Mouse (Mus musculus) layer of hippocampus, postnatal 36 days (tissue): Measurements from ENCODE around the gene B3galnt1. TPM values are rescaled to one million over a fixed set of nuclear protein-coding genes. Genes with fewer than 3 reads are reported as not detected.
"Not testable (repeated sequence)": the region's sequence is repeated elsewhere in the genome, so short reads cannot be mapped to it uniquely, and the experiment has no call there.

Source experiments
- DNase-seq, 2 experiments: peaks; one replicate each; pipeline ENCODE4 v3.0.0; 2022
- total RNA-seq, 2 experiments: library from RNA; stranded (reverse); gene quantifications; 2 replicates each; pipeline ENCODE4 v1.2.3; 2021

The B3galnt1 gene
- total RNA-seq = 10 to 100 TPM; 42.2 to 43.1 TPM

DNA sequence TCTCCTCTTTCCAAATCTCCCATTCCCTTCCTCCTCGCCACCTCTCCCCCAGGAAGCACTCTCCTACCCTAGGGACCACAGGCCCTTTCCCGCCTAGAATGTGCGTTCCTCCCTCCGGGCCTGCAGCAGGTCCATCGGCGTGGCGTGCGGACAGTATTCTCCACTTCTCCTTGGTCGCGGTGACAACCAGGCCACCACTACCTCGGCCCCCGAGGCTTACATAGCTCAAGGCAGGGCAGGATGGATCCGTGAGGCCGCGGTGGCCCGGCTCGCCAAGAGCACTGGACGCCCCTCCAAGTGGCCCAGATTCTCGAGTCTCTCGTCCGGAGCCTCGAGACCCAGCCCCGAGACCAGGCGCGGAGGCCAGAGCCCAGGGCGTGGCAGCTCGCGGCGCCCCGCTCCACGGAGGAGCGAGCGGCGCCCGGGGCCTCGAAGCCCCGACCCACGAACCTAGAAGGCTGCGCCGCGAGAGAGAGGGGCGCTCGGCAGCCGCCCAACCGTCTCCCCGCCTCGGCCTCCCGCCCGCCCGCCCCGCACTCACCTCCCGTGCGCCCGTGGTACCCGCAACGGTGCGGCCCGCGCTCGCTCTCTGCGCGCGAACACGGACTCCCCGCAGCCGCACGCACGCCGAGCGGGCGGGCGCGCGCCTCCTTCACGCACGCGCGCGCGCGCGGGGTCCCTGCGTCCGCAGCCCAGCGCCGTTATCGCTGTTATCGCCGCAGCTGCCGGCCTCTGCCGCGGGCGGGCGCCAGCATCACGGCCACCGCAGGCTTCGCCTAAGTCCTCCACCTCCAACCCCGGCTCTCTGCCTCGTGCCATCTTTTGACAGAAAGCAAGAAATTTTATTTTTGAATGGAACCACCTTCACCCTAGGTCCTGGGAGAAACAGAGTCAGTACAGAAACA lies at the start of gene B3galnt1:
B3galnt1 (minus strand) TSS at position 700 of the 905 bp plus-strand sequence.
- DNase-seq = peak; percentile 60 to 63

DNA sequence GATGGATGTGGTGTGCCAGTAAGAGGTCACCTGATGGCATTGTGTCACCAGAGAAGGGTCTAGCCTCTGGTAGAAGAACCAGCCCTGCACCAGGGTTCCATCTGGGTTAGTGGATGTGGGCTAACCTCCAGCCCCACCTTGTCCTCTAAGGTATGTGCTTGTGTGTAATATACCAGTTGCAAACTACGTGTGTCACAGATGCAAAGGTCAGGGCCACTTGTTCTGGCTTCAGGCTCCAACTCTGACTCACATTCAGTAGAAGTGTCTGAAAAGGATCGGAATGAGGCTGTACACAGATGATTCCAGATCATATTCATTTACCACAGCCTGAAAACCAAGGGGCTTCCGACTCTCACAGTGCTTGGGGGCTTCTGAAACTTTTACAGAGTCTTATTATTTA lies 35.8 kb upstream of the B3galnt1 start:
- no peak for DNase-seq

DNA sequence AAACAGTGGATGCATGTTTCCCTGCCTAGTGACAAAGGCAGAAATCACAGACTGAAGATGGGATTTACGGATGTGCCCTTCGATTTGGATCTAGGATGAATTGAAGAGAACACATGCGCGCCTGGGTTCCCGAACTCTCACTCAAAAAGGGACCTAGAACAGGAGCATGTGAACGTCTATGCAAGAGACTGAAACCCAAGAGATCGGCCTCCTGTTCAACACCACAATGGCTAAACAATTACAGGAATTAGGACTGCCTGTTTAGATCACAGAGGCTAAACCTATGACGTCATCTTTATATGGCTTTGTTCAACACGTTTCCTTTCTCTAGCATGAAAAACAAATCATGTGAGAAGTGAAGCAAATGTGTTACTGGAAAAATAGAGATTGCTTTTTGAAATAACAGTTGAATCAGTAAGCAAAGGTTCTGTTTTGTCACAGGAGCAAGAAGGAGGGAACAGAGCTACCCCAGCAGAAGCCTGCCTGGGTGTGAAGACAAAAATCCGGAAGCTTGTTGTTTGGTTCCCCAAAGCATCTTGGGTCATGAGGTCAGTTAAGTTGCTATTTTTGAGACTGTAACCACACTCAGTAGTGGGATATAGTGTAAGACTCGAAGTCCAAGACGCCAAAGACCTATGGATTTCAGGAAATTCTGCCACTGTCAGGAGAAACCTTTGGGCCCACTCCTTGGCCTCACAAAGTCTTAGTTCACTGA lies 35.1 kb upstream of the B3galnt1 start:
- DNase-seq = no peak

DNA sequence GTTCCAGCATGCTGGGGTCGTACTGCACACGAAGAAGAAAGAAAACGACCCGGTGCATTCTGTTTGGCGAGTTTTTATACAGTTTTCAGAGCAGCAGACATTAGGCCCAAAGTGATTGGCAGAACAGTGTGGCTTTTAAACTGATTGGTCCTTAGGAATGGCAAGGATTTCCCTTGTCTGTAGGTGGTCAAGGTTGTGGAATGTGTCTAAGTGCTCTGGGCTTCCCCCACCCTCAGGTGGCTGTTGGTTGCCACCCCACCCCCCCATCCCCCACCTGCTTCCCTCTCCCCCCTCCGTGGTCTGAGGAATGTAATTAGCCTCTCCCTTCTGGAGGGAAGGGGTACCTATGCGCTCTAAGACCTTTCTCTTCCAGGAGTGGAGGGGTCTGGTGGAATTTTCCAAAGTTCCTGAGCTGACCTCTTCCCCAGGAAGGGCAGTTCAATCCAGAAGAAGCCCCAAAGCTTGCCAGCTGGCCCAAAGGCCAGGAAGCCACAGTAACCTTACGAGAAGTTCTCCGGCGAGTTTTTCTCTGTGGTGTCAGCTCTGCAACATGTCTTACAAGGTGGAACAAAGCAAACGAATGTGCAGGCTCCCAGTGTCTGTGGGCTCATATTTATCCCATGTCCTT lies 28.3 kb upstream of the B3galnt1 start:
- DNase-seq = no peak

DNA sequence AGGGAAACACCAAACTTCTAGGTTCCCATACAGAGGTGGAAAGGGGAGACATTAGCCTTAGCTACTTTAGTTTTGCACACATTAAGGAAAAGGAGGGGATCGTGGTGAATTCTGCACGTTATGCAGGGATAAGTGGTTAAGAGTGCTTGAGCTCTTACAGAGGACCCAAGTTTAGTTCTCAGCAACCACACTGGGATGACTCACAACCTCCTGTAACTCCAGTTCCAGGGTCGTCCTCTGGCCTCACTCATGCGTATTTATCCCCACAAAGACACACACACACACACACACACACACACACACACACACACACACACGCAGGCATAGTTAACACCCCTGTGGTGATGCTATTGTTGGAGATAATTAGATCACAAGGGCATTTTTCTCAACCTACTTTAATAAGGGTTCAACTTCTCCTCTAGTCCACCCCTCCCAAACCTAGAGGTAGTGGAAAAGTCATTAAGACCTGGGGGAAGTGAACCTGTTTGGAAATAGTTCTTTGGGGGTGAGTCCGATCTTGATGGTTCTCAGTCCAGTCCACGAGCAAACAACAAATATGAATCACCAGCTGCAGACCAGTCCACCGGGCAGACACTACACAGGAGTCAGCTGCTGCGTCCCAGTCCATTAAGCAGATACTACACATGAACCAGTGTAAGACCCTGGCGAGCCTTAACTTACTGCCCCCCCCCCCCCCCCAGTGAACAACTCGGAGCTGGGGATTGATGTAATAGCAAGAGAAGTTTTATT lies 27.6 kb upstream of the B3galnt1 start:
- no peak for DNase-seq

DNA sequence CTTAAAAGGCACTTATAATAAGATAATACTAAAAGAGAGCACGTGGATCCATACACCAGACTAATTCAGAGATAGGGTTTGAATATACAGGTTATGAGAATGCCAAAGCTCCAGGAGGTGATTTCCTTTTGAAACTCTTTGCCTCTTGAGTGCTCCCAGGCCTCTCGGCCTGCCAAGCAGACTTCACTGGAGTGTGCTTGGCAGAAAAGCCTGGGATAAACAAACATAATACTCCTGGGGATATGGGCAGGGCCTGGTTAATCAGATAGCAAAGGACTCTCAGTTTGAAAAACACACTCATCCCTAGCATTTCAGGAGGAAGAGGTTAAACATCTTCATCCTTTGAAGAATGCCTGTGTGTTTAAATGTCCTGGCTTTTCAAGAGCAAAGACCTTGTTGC lies 25.4 kb upstream of the B3galnt1 start:
- DNase-seq = no peak

DNA sequence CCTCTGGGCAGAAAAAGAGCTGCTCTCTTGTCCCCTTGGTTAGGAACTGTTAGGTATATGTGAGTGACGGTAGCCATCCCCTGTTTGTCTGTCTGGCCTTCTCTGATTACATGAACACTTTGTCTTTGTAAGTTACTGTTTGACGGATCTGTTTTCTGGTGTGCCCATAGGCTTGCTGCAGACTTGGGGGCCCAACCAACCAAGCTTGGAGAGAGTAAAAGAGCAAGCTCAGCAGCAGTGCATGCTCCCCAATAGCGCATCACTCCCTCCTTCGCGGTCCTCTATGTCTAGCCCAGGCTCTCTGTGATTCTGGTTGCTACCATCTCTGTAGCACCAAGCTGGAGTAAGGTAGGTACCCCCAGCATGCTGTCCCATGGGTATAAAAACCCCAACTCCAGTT lies 9.1 kb upstream of the B3galnt1 start:
- no peak for DNase-seq

DNA sequence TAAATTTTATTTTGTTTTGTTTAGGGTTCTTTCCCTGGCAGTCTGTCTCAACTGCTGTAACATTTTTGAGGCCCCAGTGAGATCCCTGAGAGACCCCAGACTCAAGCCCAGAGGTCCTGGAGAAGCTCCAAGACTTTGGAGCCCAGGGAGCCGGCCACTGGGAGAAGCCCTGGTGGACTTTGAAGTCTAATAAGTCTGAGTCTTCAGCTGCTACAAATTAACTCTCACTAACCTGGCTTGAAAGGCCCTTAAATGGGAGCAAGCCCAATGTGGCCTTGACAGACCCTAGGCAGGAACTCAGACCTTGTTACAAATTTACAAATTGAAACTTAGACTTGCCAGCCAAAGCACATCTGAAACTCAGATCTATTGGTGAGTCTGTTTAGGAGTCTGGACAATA lies 8.7 kb upstream of the B3galnt1 start:
- no peak for DNase-seq

DNA sequence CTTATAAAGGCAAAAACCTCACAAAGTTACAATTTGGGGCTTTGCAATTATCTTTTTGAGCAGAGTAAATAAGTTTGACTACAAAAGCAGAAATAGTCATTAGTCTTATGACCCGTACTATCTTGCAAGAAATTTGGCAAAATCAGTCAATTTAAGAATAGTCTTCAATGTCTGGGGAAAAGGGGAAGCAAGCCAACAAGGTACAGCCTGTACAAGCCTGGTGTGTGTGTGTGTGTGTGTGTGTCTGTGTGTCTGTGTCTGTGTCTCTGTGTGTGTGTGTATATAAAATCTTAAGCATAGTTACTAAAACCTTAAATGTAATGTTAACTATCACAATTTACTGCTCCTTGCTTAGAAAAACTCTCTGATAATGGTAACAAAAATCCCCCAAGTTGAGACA lies 8.2 kb upstream of the B3galnt1 start:
- DNase-seq = no peak

DNA sequence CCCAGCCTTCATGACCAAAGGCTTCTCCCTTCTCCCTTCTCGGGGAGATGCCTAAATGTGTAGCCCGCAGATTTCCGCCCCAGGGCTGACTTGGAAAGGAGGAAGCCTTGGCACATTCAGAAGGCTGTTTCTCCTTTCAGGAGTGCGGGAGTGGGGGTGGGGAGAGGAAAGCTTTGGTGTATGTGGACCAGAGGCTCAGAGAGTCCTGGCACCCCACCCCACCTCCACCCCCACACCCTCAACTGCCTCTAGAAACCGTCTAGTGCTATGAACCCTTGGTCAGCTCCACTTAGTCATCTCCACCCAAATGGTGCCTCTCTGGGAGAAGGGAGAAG lies 373 bp upstream of the B3galnt1 start:
- DNase-seq = no peak

DNA sequence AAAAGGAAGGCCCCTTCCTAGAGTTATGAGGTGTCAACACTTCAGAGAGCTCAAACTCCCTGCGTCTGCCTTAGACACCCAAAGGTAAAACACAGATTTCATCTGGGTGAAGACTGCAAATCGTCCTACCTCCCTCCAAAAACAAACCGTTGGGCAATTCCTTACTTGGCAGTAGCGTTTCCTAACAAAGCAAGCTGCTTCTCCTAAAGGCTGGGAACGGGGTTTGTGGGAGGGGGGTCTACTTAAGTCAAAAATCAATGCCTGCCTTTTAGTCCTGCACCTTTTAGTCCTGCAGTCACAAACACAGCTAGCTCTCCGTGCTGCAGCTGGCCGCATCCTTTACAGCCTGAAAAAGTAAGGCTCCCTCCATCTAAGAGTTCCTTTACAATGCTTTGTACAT lies 944 bp downstream of the B3galnt1 start:
- no peak for DNase-seq

DNA sequence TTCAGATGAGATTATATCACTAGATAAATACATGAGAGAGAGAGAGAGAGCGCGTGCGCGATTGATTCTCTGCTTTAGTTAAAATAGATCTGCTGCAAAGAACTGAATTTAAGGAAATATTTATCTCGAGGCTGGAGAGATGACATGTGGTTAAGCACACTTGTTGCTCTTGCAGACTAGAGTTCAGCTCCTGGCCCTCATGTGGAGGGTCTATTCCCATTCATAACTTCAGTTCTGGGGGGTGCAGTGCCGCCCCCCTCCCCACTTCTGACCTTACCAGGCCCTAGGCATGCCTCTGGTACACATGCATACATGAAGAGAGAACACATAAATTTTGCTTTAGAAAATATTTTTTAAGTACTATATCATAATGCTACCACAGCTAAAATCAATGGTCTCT lies 1.5 kb downstream of the B3galnt1 start:
- DNase-seq = no peak

DNA sequence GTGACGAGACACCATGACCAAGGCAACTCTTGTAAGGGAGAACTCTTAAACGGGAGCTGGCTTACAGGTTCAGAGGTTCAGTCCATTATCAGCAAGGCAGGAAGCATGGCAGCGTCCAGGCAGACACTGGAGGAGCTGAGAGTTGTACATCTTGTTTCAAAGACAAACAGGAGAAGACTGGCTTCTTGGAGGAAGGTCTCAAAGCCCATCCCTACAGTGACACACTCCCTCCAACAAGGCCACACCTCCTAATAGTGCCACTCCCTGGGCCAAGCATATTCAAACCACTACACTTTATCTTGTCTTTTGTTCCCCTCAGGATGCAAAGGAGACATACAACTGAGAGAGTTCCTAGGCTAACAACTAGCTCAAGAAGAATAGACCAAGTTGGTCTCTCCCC lies 2.6 kb downstream of the B3galnt1 start:
- no peak for DNase-seq

DNA sequence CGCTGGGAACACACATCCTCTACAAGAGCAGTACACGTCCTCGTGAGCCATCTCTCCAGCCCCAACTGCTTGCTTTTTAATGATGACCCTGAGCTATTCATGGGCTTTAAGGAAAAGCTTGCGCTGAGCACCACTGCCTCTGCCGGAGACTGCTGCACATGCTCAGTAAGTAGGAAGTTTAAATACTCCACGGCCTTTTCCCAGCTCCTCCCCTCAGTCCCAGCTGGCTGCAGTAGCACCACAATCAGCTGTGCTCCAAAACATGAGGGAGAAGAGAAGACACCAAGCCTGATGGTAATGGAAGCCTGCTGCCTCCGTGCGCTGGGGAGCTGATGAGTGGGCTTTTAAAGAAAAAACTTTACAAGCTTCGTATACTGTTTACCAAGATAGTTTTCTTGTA lies 4.7 kb downstream of the B3galnt1 start:
- DNase-seq = no peak

DNA sequence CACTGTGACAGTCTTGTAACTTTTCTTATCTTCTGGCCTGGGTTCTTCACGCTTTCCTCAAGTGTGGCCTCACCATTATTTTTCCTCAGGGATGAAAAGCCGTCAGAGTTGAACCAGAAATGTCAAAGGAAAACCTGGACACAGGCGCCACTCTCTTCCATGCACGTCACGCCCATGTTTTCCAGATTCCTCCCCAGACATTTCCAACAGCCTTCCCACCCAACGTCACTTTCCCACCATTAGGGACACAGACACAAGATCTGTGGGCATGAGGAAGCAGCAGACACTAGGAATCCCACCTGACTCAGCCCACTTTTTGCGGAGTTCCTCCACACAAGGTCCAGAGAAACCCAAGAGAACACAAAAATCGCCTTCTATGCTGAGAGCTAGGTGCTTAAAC lies 5.3 kb downstream of the B3galnt1 start:
- no peak for DNase-seq

DNA sequence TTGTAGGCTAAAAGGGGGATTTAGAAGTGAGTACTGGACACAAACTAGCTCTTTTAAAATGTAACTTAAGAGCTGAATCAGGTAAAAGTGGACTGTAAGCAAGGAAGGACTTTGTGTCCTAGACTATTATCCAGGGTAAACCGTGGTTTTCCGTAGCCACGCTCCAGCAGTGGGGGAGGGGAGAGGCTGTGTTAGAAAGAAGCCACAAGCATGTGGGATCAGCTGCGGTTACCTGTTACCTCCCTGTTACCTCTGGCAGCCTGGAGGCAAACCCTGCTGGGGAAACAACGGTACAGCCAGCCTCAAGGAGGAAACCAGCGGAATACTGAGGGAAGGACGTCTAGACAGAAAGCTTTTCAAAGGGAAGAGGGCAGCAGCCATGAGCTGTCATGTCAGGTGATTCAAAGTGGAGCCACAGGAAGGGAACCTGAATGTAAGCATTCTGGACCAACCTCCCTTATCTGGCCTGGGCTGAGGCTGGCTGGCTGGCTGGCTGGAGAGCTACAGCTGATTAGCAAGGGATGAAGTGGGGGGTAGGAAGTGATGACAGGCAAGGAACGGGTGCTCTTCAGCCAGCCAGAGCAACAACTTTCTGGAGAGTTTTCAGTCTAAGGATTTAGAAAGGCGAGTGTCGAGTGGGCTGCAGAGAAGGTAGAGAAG lies 10.5 kb downstream of the B3galnt1 start:
- no peak for DNase-seq

DNA sequence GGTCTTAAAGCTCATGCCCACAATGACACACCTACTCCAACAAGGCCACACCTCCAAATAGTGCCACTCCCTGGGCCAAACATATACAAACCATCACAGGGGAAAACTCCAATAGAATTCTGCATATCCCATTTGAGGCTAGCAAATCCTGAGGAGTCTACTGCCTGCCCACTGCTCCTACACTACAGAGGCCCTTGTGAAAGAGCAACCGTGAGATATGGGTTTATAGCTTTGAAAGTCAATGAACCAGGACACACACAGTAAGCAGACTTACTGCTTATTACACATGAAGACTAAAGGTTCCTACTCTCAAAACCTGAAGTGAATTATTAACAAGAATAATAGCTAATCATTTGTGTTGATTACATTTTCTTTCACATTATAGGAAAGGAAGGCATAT lies 15.0 kb downstream of the B3galnt1 start:
- no peak for DNase-seq

DNA sequence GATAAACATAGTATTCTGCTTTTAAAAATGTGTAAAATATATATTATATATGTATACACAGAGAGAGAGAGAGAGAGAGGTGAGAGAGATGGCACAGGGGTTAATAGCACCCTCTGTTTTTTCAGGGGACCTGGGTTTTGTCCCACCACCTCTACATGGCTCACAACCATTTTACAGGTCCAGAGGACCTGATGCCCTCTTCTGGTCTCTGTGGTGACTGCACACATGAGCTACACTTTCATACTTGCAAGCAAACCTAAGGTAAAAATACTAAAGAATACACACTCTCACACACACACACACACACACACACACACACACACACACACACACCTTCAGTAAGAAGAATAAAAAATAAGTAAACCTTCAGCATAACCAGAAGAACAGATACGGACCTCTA lies 20.0 kb downstream of the B3galnt1 start:
- no peak for DNase-seq

DNA sequence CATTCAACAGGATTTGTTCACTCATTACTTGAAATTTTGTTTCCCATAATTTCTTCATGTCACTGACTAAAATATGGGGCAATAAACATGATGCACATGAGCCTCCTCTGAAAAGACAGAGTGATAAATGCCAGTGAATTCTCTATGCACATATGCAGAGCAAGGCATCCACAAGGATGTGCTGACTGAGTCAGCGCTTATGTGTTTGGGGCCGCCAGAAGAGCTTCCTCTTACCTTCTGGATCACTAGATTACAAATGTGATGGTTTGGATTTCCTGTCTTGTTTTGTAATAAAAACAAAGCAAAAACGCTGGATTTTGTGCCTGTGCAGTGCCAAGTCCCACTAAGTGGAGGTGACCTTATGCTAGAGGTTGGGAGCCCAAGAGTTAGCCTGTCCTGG lies 22.0 kb downstream of the B3galnt1 start:
- DNase-seq = no peak

DNA sequence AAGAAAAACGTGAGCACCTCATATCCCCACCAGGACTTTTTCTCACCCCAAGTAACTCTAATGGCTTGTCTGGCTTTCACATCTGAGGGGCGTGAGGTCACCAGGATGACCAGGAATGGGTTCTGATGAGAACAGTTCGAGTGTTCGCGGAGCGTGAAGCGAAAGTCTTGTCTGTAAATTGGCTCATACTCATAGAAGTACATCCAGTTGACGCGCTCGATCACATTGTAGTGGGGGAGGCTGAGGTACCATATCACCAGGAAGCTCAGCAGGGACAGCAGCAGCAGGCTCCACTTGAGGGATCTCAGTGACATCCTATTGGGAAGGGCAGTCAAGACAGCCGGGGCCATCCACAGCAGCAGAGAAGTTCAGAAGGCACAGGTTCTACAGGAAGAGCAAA lies 23.2 kb downstream of the B3galnt1 start:
- no peak for DNase-seq

DNA sequence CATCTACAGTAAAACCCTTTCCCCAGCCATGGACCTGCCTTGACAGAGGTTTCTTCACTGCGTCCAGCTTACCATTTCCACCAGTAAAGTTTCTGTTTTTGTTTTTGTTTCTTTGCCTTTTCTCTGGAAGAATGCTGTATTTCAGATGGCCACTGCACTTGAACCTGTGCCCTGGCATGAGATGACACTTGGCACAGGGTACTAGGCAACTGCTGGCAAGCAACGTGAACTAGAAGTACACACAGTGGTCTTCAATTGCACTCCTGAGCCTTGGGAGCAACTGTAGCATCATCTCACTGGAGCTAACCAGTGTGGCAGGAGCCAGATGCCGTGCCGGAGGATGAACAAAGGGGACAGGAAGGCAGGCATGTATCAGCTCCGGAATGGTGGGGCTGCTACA lies 26.2 kb downstream of the B3galnt1 start:
- DNase-seq = no peak

DNA sequence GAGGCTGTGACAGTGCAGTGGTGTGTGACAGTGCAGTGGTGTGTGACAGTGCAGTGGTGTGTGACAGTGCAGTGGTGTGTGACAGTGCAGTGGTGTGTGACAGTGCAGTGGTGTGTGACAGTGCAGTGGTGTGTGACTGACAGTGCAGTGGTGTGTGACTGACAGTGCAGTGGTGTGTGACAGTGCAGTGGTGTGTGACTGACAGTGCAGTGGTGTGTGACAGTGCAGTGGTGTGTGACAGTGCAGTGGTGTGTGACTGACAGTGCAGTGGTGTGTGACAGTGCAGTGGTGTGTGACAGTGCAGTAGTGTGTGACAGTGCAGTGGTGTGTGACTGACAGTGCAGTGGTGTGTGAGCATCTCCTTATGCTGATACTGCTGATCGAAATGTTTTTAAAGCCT lies 33.2 kb downstream of the B3galnt1 start:
- not testable (repeated sequence) for DNase-seq
